Mouse (Mus musculus): ENCODE data around the gene Cd302.

DNA sequence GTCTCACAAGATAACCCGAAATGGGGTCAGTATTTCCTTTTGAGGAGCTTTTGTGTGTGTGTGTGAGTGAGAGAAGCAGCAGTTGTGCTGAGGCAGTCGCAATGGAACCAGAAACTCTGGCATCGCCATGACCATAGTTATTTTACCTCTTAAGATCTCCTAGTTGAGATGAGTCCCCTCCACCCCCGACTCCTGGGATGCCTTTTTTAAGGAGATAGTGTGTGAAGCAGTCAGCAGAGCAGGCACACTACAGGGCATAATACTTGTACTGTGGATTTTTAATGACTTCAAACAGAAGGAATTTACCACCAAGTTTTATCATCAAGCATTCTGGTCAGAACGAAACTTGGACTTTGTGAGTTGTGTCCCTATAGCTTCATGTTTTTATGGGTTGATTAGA is 73.5 kb downstream of the Cd302 start:
- TF ChIP-seq POLR2A (IDR thresholded peaks at IDR 0.05; ENCODE audit: borderline replicate concordance, insufficient read depth, low read length) = no peak
- no peak for TF ChIP-seq CTCF (IDR thresholded peaks at IDR 0.05; ENCODE audit: borderline replicate concordance, insufficient read depth, low read depth, low read length)

Measured in cerebellum, adult 2 months (tissue).